ENCODE assay signal across 19 mouse cellular contexts in genomic region chr2:60299323-60299722, GRCm38 (mm10). TPM values are rescaled to one million over a fixed set of nuclear protein-coding genes. Genes with fewer than 3 reads are reported as not detected.
"Had no signal": no experiment of that assay in that cellular context is flagged by ENCODE, and none has a peak within 500 bp of the region (broad histone marks: within the 10 kb centered on the region; RNA-seq: fewer than 3 reads in every experiment).

No protein-coding gene starts in this region.

- H3K4me2 ChIP-seq: lung, embryonic 14.5 days; midbrain, embryonic 12.5 days; neural tube, embryonic 13.5 days; neural tube, embryonic 15.5 days had no signal

- H3K27ac ChIP-seq: midbrain, embryonic 10.5 days; midbrain, embryonic 12.5 days; neural tube, embryonic 13.5 days; neural tube, embryonic 15.5 days had no signal

- H3K4me1 ChIP-seq: midbrain, embryonic 10.5 days; midbrain, embryonic 12.5 days; neural tube, embryonic 13.5 days; neural tube, embryonic 15.5 days had no signal

- DNase-seq: lung, embryonic 14.5 days; lung, postnatal 10 days; lung, postnatal 4 days; midbrain, embryonic 14.5 days; retina, postnatal 1 day; right cerebral cortex, adult 18-20 months; right cerebral cortex, postnatal 25 days; right cerebral cortex, postnatal 4 days; spleen, adult 18-20 months; thymus, adult 18-20 months; thymus, postnatal 14 days; thymus, postnatal 36 days had no signal

- H3K9ac ChIP-seq: lung, embryonic 14.5 days; midbrain, embryonic 12.5 days; neural tube, embryonic 13.5 days; neural tube, embryonic 15.5 days had no signal

- H3K9me3 ChIP-seq: midbrain, embryonic 10.5 days; midbrain, embryonic 12.5 days; neural tube, embryonic 13.5 days; neural tube, embryonic 15.5 days had no signal

- ATAC-seq: midbrain, embryonic 16.5 days had no signal

- H3K4me3 ChIP-seq: midbrain, embryonic 10.5 days; midbrain, embryonic 12.5 days; myocyte; neural tube, embryonic 13.5 days; neural tube, embryonic 15.5 days had no signal

- H3K36me3 ChIP-seq: midbrain, embryonic 10.5 days; midbrain, embryonic 12.5 days; neural tube, embryonic 13.5 days; neural tube, embryonic 15.5 days had no signal

- H3K27me3 ChIP-seq: midbrain, embryonic 12.5 days; neural tube, embryonic 13.5 days; neural tube, embryonic 15.5 days had no signal

RNA-seq across cellular contexts. Expression of gene Cd302, which starts 15.0 kb away (rescaled TPM):
- total RNA-seq: megakaryocyte-erythroid progenitor cell, adult 5-6 weeks had no signal
